ENCODE assay signal across 29 mouse cellular contexts in genomic region chr7:90630546-90630945, GRCm38 (mm10).
DNase-seq lines count a peak whose midpoint lies in the region; ATAC-seq and TF ChIP-seq lines count a peak whose summit lies in the region.
"Had no signal": no experiment of that assay in that cellular context is flagged by ENCODE, and none has a peak within 500 bp of the region (broad histone marks: within the 10 kb centered on the region; RNA-seq: fewer than 3 reads in every experiment).

No protein-coding gene starts in this region.

- H3K36me3 ChIP-seq in kidney, adult 2 months (ENCODE audit: control insufficient read depth, insufficient read depth, low read length), result no peaks in the 10 kb centered on the region
- H3K36me3 ChIP-seq in forebrain, embryonic 13.5 days (ENCODE audit: poor library complexity, severe bottlenecking), result no peaks in the 10 kb centered on the region
- H3K36me3 ChIP-seq: embryonic facial prominence, embryonic 13.5 days; embryonic facial prominence, embryonic 15.5 days; forebrain, embryonic 10.5 days; forebrain, embryonic 12.5 days; forebrain, embryonic 15.5 days; G1E had no signal

- no peak for TF ChIP-seq CTCF in kidney, adult 2 months (conservative IDR thresholded peaks at IDR 0.05; ENCODE audit: insufficient read depth, insufficient read length, low read depth, low read length)

- H3K27me3 ChIP-seq in kidney, adult 2 months (replicated peaks; ENCODE audit: control insufficient read depth, insufficient read depth, low read length), result no peaks in the 10 kb centered on the region
- H3K27me3 ChIP-seq in forebrain, embryonic 13.5 days, result no peaks in the 10 kb centered on the region
- H3K27me3 ChIP-seq: CH12.LX; embryonic facial prominence, embryonic 13.5 days; embryonic facial prominence, embryonic 15.5 days; forebrain, embryonic 12.5 days; forebrain, embryonic 15.5 days; Patski had no signal

- 79% methylated on average over 3 of the region's 3 CpGs for WGBS in kidney, adult 2 months
- 95% methylated on average over 3 of the region's 3 CpGs for WGBS in forebrain, embryonic 13.5 days

- no peak for ATAC-seq in forebrain, embryonic 13.5 days
- ATAC-seq: activated CD4-positive, CD25-positive, alpha-beta regulatory T cell, adult 4 months; CD4-positive, CD25-positive, alpha-beta regulatory T cell, adult 4 months; forebrain, embryonic 15.5 days; forebrain, postnatal 0 days; Patski had no signal

- TF ChIP-seq POLR2A in kidney, adult 2 months (IDR thresholded peaks at IDR 0.05; ENCODE audit: low read depth, low read length), result no peak

- DNase-seq in kidney, adult 2 months, result peak; percentile 11
- DNase-seq in kidney, postnatal 4 days, result no peak
- peak; percentile 5 for DNase-seq in right cerebral cortex, adult 18-20 months
- DNase-seq in right cerebral cortex, postnatal 4 days, result no peak
- DNase-seq in brain, adult 2 months (ENCODE audit: low read depth, low spot score), result peak; percentile 54
- DNase-seq: adrenal gland, adult 8-10 months; adrenal gland, postnatal 14 days; adrenal gland, postnatal 36 days; B cell, adult 2 months; cerebellum, adult 11 months; cerebellum, adult 18-20 months; cerebellum, adult 8-10 months; cerebellum, adult 9-11 months; cerebellum, postnatal 14 days; cerebellum, postnatal 36 days; embryo, embryonic 11 days; forebrain, postnatal 0 days had no signal

- H3K27ac ChIP-seq in kidney, adult 2 months (ENCODE audit: insufficient read depth, low read depth, low read length), result no peak overlapping the region
- no peak overlapping the region for H3K27ac ChIP-seq in forebrain, embryonic 13.5 days
- H3K27ac ChIP-seq: embryonic facial prominence, embryonic 13.5 days; embryonic facial prominence, embryonic 15.5 days; forebrain, embryonic 10.5 days; forebrain, embryonic 12.5 days; forebrain, embryonic 15.5 days had no signal

- no peak overlapping the region for H3K9ac ChIP-seq in forebrain, embryonic 13.5 days
- H3K9ac ChIP-seq: embryonic facial prominence, embryonic 13.5 days; embryonic facial prominence, embryonic 15.5 days; forebrain, embryonic 12.5 days; forebrain, embryonic 15.5 days; forebrain, postnatal 0 days had no signal

- no peaks in the 10 kb centered on the region for H3K9me3 ChIP-seq in forebrain, embryonic 13.5 days (replicated peaks)
- H3K9me3 ChIP-seq: embryonic facial prominence, embryonic 13.5 days; embryonic facial prominence, embryonic 15.5 days; forebrain, embryonic 10.5 days; forebrain, embryonic 12.5 days; forebrain, embryonic 15.5 days; G1E had no signal

- no peak overlapping the region for H3K4me3 ChIP-seq in kidney, adult 2 months (ENCODE audit: insufficient read depth, low read depth, low read length)
- H3K4me3 ChIP-seq in forebrain, embryonic 13.5 days, result no peak overlapping the region
- H3K4me3 ChIP-seq: embryonic facial prominence, embryonic 13.5 days; embryonic facial prominence, embryonic 15.5 days; erythroblast, embryonic 14.5 days; forebrain, embryonic 10.5 days; forebrain, embryonic 12.5 days; forebrain, embryonic 15.5 days had no signal

- no peak overlapping the region for H3K4me2 ChIP-seq in forebrain, embryonic 13.5 days
- H3K4me2 ChIP-seq: embryonic facial prominence, embryonic 13.5 days; embryonic facial prominence, embryonic 15.5 days; forebrain, embryonic 12.5 days; forebrain, embryonic 15.5 days had no signal

- H3K4me1 ChIP-seq in kidney, adult 2 months (ENCODE audit: control insufficient read depth, insufficient read depth, low read length), result no peaks in the 10 kb centered on the region
- H3K4me1 ChIP-seq in forebrain, embryonic 13.5 days, result no peaks in the 10 kb centered on the region
- H3K4me1 ChIP-seq: embryonic facial prominence, embryonic 13.5 days; embryonic facial prominence, embryonic 15.5 days; forebrain, embryonic 10.5 days; forebrain, embryonic 12.5 days; forebrain, embryonic 15.5 days had no signal

Comparison
In these comparisons a context has a peak if more than half of its experiments do, and no peak if none do; other contexts are left out.
1. DNase-seq: peak in kidney, adult 2 months (single experiment), right cerebral cortex, adult 18-20 months (single experiment) and brain, adult 2 months (single experiment); none in kidney, postnatal 4 days (0 of 2) and right cerebral cortex, postnatal 4 days (single experiment).